ENCODE assay signal across 21 mouse cellular contexts in genomic region chr16:33796756-33797155, GRCm38 (mm10). TPM values are rescaled to one million over a fixed set of nuclear protein-coding genes. Genes with fewer than 3 reads are reported as not detected.
A peak's percentile ranks its signal among the peaks of the same experiment; 100 is the strongest.
DNase-seq lines count a peak whose midpoint lies in the region; ATAC-seq lines count a peak whose summit lies in the region.
"Had no signal": no experiment of that assay in that cellular context is flagged by ENCODE, and none has a peak within 500 bp of the region (broad histone marks: within the 10 kb centered on the region; RNA-seq: fewer than 3 reads in every experiment).

No protein-coding gene starts in this region.

- H3K9me3 ChIP-seq in intestine, embryonic 14.5 days (ENCODE audit: control insufficient read depth, low read length), result no peaks in the 10 kb centered on the region
- no peaks in the 10 kb centered on the region for H3K9me3 ChIP-seq in heart, embryonic 10.5 days
- H3K9me3 ChIP-seq: embryonic facial prominence, embryonic 13.5 days; forebrain, embryonic 12.5 days; G1E; heart, embryonic 15.5 days; hindbrain, embryonic 15.5 days had no signal

- no peak overlapping the region for H3K9ac ChIP-seq in intestine, embryonic 14.5 days (ENCODE audit: low read length)
- H3K9ac ChIP-seq: embryonic facial prominence, embryonic 13.5 days; forebrain, embryonic 12.5 days; heart, embryonic 15.5 days; hindbrain, embryonic 15.5 days had no signal

- no peaks in the 10 kb centered on the region for H3K27me3 ChIP-seq in intestine, embryonic 14.5 days (replicated peaks; ENCODE audit: control insufficient read depth, insufficient read depth, low read length)
- H3K27me3 ChIP-seq in heart, embryonic 10.5 days (ENCODE audit: insufficient read depth, poor library complexity, severe bottlenecking), result no peaks in the 10 kb centered on the region
- H3K27me3 ChIP-seq: embryonic facial prominence, embryonic 13.5 days; forebrain, embryonic 12.5 days; heart, embryonic 15.5 days; hindbrain, embryonic 15.5 days had no signal

- peak overlapping the region; percentile 36 for H3K4me2 ChIP-seq in intestine, embryonic 14.5 days (ENCODE audit: low read length)
- H3K4me2 ChIP-seq: embryonic facial prominence, embryonic 13.5 days; forebrain, embryonic 12.5 days; heart, embryonic 11.5 days; heart, embryonic 15.5 days; hindbrain, embryonic 15.5 days had no signal

- H3K4me3 ChIP-seq in intestine, embryonic 14.5 days (ENCODE audit: low read depth, low read length), result peak overlapping the region; percentile 25; the same call in 1 of the 2 replicates
- H3K4me3 ChIP-seq in heart, embryonic 10.5 days, result no peak overlapping the region
- H3K4me3 ChIP-seq: embryonic facial prominence, embryonic 13.5 days; forebrain, embryonic 12.5 days; heart, embryonic 15.5 days; hindbrain, embryonic 15.5 days had no signal

- peak; percentile 55 for DNase-seq in 416B (ENCODE audit: low read depth)
- peak; percentile 35 for DNase-seq in CD4-positive helper T cell, adult 2 months (ENCODE audit: low read depth, low spot score)
- DNase-seq in intestine, embryonic 14.5 days (ENCODE audit: low spot score), result no peak
- no peak for DNase-seq in heart, embryonic 10.5 days (ENCODE audit: low spot score)
- DNase-seq in urinary bladder, postnatal 36 days (ENCODE audit: low spot score in 2 of 2), result no peak
- no peak for DNase-seq in lung, postnatal 25 days (ENCODE audit: low spot score)
- DNase-seq: adrenal gland, postnatal 10 days; cerebellum, adult 11 months; cerebellum, adult 8-10 months; cerebellum, postnatal 14 days; gastrocnemius, postnatal 10 days; heart, adult 18-20 months; heart, postnatal 14 days had no signal

- no peak for ATAC-seq in intestine, embryonic 14.5 days (replicated peaks; ENCODE audit: low FRiP score, low TSS enrichment, low read depth)
- 0 out of 2 replicates have a peak, but pooled peaks have one; percentile 15 for ATAC-seq in megakaryocyte-erythroid progenitor cell, adult 5-6 weeks (replicated peaks; ENCODE audit: low FRiP score, low TSS enrichment, poor library complexity, severe bottlenecking)
- ATAC-seq: forebrain, embryonic 16.5 days had no signal

- WGBS in intestine, embryonic 14.5 days, result 86% methylated on average over 3 of the region's 3 CpGs
- WGBS in heart, embryonic 10.5 days, result 72% methylated on average over 3 of the region's 3 CpGs

- H3K27ac ChIP-seq in intestine, embryonic 14.5 days (ENCODE audit: low read depth), result no peak overlapping the region
- H3K27ac ChIP-seq in heart, embryonic 10.5 days, result no peak overlapping the region
- H3K27ac ChIP-seq: embryonic facial prominence, embryonic 13.5 days; forebrain, embryonic 12.5 days; heart, embryonic 15.5 days; hindbrain, embryonic 15.5 days had no signal

- H3K4me1 ChIP-seq in intestine, embryonic 14.5 days (replicated peaks; ENCODE audit: control insufficient read depth, insufficient read depth, low read length), result no peaks in the 10 kb centered on the region
- H3K4me1 ChIP-seq in heart, embryonic 10.5 days, result no peaks in the 10 kb centered on the region
- H3K4me1 ChIP-seq: heart, embryonic 15.5 days; hindbrain, embryonic 15.5 days had no signal

- H3K36me3 ChIP-seq in intestine, embryonic 14.5 days (ENCODE audit: control insufficient read depth, insufficient read depth, low read length), result no peaks in the 10 kb centered on the region
- H3K36me3 ChIP-seq in heart, embryonic 10.5 days, result no peaks in the 10 kb centered on the region
- H3K36me3 ChIP-seq: embryonic facial prominence, embryonic 13.5 days; forebrain, embryonic 12.5 days; G1E; heart, embryonic 15.5 days; hindbrain, embryonic 15.5 days had no signal

RNA-seq across cellular contexts. Expression of gene Muc13, which starts 2.9 kb away (rescaled TPM):
- polyA plus RNA-seq in intestine, embryonic 14.5 days (2014; fragmentation: Nextera tagmentation; extraction: Ambion mirVana), result 103 and 105 TPM in 2 replicates
- 55.5 and 80.6 TPM in 2 replicates for total RNA-seq in megakaryocyte-erythroid progenitor cell, adult 5-6 weeks (2014; fragmentation: Nextera tagmentation)
- 66.2 and 172 TPM in 2 replicates for total RNA-seq in megakaryocyte-erythroid progenitor cell, adult 5-6 weeks (2017)
- 0.36 and 1.7 TPM in 2 replicates for polyA plus RNA-seq in heart, embryonic 10.5 days (2016; fragmentation: Nextera tagmentation; extraction: Ambion mirVana)
- total RNA-seq: heart, adult 18-20 months had no signal

RNA-seq across cellular contexts. Expression of gene Itgb5, which starts 32.7 kb away (rescaled TPM):
- 23.7 and 41.4 TPM in 2 replicates for polyA plus RNA-seq in intestine, embryonic 14.5 days (2014; fragmentation: Nextera tagmentation; extraction: Ambion mirVana)
- not detected in 2 replicates for total RNA-seq in megakaryocyte-erythroid progenitor cell, adult 5-6 weeks (2014; fragmentation: Nextera tagmentation)
- 0.47 and 0.53 TPM in 2 replicates for total RNA-seq in megakaryocyte-erythroid progenitor cell, adult 5-6 weeks (2017)
- 35.0 and 37.3 TPM in 2 replicates for polyA plus RNA-seq in heart, embryonic 10.5 days (2016; fragmentation: Nextera tagmentation; extraction: Ambion mirVana)

Comparison
In these comparisons a context has a peak if more than half of its experiments do, and no peak if none do; other contexts are left out.
1. DNase-seq: peak in 416B (single experiment) and CD4-positive helper T cell, adult 2 months (single experiment); none in intestine, embryonic 14.5 days (single experiment), heart, embryonic 10.5 days (single experiment), urinary bladder, postnatal 36 days (0 of 2) and lung, postnatal 25 days (single experiment).
2. RNA of gene Muc13, which starts 2.9 kb away (polyA plus RNA-seq): 103 to 105 TPM in intestine, embryonic 14.5 days; 0.36 to 1.7 TPM in heart, embryonic 10.5 days; every median in the first group is over 10 times any median in the second.